Mouse (Mus musculus) MEL (cell line): Measurements from ENCODE around the gene Tnpo1. TPM values are rescaled to one million over a fixed set of nuclear protein-coding genes. Genes with fewer than 3 reads are reported as not detected.
A peak's percentile ranks its signal among the peaks of the same experiment; 100 is the strongest.

Experiments used
- DNase-seq: peaks from one replicate; pipeline ENCODE4 v3.0.0; 2011; ENCODE audit warnings: low read depth, low spot score
- H3K27ac ChIP-seq: 2 replicates; pipeline ENCODE4 v1.5.1; 2012; ENCODE audit warnings: low read depth, mild to moderate bottlenecking, control low read depth, low read length, moderate library complexity; ENCODE audit not compliant: control insufficient read depth
- H3K27me3 ChIP-seq, 2 experiments: fragments of 150-350 bp in 1 of 2; sonication (generic) in 1 of 2; 2 replicates each; pipeline ENCODE4 v1.6.1; 2012; ENCODE audit warnings: low read length in 2 of 2, mild to moderate bottlenecking in 2 of 2, improper control_type of control experiment in 1 of 2, moderate library complexity in 1 of 2; ENCODE audit not compliant: insufficient read depth in 2 of 2, control insufficient read depth in 1 of 2
- H3K36me3 ChIP-seq, 2 experiments: 2 replicates each; pipeline ENCODE4 v1.6.1; 2012 to 2014; ENCODE audit warnings: low read length in 2 of 2, improper control_type of control experiment in 1 of 2, inconsistent platforms in 1 of 2, mild to moderate bottlenecking in 1 of 2; ENCODE audit not compliant: insufficient read depth in 2 of 2, control insufficient read depth in 1 of 2
- H3K4me1 ChIP-seq, 2 experiments: fragments of 150-350 bp in 1 of 2; sonication (generic) in 1 of 2; 2 replicates each; pipeline ENCODE4 v1.6.1; 2012; ENCODE audit warnings: low read length in 2 of 2, improper control_type of control experiment in 1 of 2, mild to moderate bottlenecking in 1 of 2; ENCODE audit not compliant: insufficient read depth in 2 of 2, control insufficient read depth in 1 of 2
- H3K4me3 ChIP-seq, 2 experiments: fragments of 150-350 bp in 1 of 2; sonication (generic) in 1 of 2; 2 replicates each; pipeline ENCODE4 v1.5.1; 2012; ENCODE audit warnings: low read depth in 2 of 2, low read length in 2 of 2, mild to moderate bottlenecking in 2 of 2, moderate library complexity in 2 of 2, control low read depth in 1 of 2, improper control_type of control experiment in 1 of 2; ENCODE audit not compliant: control insufficient read depth in 1 of 2, insufficient read depth in 1 of 2
- H3K79me2 ChIP-seq: 2 replicates; pipeline ENCODE4 v1.6.1; 2012; ENCODE audit warnings: mild to moderate bottlenecking, low read length, moderate library complexity; ENCODE audit not compliant: control insufficient read depth, poor library complexity, insufficient read depth
- H3K9ac ChIP-seq: 2 replicates; pipeline ENCODE4 v1.6.1; 2012; ENCODE audit warnings: low read depth, mild to moderate bottlenecking, control low read depth, low read length, moderate library complexity; ENCODE audit not compliant: control insufficient read depth, poor library complexity, severe bottlenecking
- H3K9me3 ChIP-seq: fragments of 150-350 bp; sonication (generic); replicated peaks from 2 replicates; pipeline ENCODE4 v1.6.1; 2012; ENCODE audit warnings: mild to moderate bottlenecking, low read length, improper control_type of control experiment, moderate library complexity; ENCODE audit not compliant: insufficient read depth
- BHLHE40 ChIP-seq: IDR thresholded peaks from 2 replicates; pipeline ENCODE4 v1.6.1; 2012; ENCODE audit warnings: low read depth, mild to moderate bottlenecking, inconsistent platforms, low read length, improper control_type of control experiment, borderline replicate concordance
- CHD1 ChIP-seq: IDR thresholded peaks from 2 replicates; pipeline ENCODE4 v1.6.1; 2012; ENCODE audit warnings: low read depth, mild to moderate bottlenecking, inconsistent platforms, low read length, improper control_type of control experiment
- CHD2 ChIP-seq: IDR thresholded peaks from 2 replicates; pipeline ENCODE4 v1.6.1; 2011; ENCODE audit warnings: low read length, improper control_type of control experiment
- CTCF ChIP-seq, 3 experiments: IDR thresholded peaks in 2 of 3; conservative IDR thresholded peaks in 1 of 3; 2 replicates each; pipeline ENCODE4 v1.5.1; 2011 to 2012; ENCODE audit warnings: low read length in 3 of 3, low read depth in 2 of 3, mild to moderate bottlenecking in 2 of 3, improper control_type of control experiment in 1 of 3, inconsistent platforms in 1 of 3, mixed read lengths in 1 of 3, moderate library complexity in 1 of 3; ENCODE audit not compliant: control insufficient read depth in 1 of 3, insufficient read depth in 1 of 3, poor library complexity in 1 of 3, severe bottlenecking in 1 of 3
- ELF1 ChIP-seq: IDR thresholded peaks from 2 replicates; pipeline ENCODE4 v1.6.1; 2014; ENCODE audit warnings: low read depth, mild to moderate bottlenecking, inconsistent platforms, low read length, improper control_type of control experiment, moderate library complexity
- EP300 ChIP-seq, 2 experiments: IDR thresholded peaks; 2 replicates each; pipeline ENCODE4 v1.6.1; 2011; ENCODE audit warnings: improper control_type of control experiment in 2 of 2, low read length in 2 of 2, low read depth in 1 of 2, mild to moderate bottlenecking in 1 of 2
- GABPA ChIP-seq: IDR thresholded peaks from 2 replicates; pipeline ENCODE4 v1.6.1; 2012; ENCODE audit warnings: low read depth, mild to moderate bottlenecking, inconsistent platforms, low read length, improper control_type of control experiment, moderate library complexity
- HCFC1 ChIP-seq: IDR thresholded peaks from 2 replicates; pipeline ENCODE4 v1.6.1; 2012; ENCODE audit warnings: low read depth, mild to moderate bottlenecking, inconsistent platforms, low read length, improper control_type of control experiment, moderate library complexity
- KAT2A ChIP-seq: conservative IDR thresholded peaks from 2 replicates; pipeline ENCODE4 v1.6.1; 2012; ENCODE audit warnings: low read depth, low read length, improper control_type of control experiment, inconsistent platforms
- MAX ChIP-seq: IDR thresholded peaks from 2 replicates; pipeline ENCODE4 v1.6.1; 2011; ENCODE audit warnings: low read length, improper control_type of control experiment
- MEF2A ChIP-seq: IDR thresholded peaks from 2 replicates; pipeline ENCODE4 v1.6.1; 2014; ENCODE audit warnings: low read depth, mild to moderate bottlenecking, inconsistent platforms, low read length, improper control_type of control experiment; ENCODE audit not compliant: poor library complexity, insufficient replicate concordance, severe bottlenecking; ENCODE audit errors: extremely low read depth
- MXI1 ChIP-seq: IDR thresholded peaks from 2 replicates; pipeline ENCODE4 v1.6.1; 2011; ENCODE audit warnings: mild to moderate bottlenecking, low read depth, low read length, improper control_type of control experiment
- POLR2AphosphoS2 ChIP-seq: IDR thresholded peaks from 2 replicates; pipeline ENCODE4 v1.6.1; 2011; ENCODE audit warnings: low read length, improper control_type of control experiment
- POLR2AphosphoS5 ChIP-seq: IDR thresholded peaks from 2 replicates; pipeline ENCODE4 v1.6.1; 2012; ENCODE audit warnings: low read depth, borderline replicate concordance, mild to moderate bottlenecking, inconsistent platforms, low read length, moderate library complexity, mixed read lengths
- SIN3A ChIP-seq: IDR thresholded peaks from 2 replicates; pipeline ENCODE4 v1.6.1; 2012; ENCODE audit warnings: low read length, improper control_type of control experiment, inconsistent platforms
- TAL1 ChIP-seq: IDR thresholded peaks from 2 replicates; pipeline ENCODE4 v1.6.1; 2012; ENCODE audit warnings: mild to moderate bottlenecking, inconsistent platforms, low read length, moderate library complexity, mixed read lengths
- TCF12 ChIP-seq: IDR thresholded peaks from 2 replicates; pipeline ENCODE4 v1.6.1; 2014; ENCODE audit warnings: low read depth, mild to moderate bottlenecking, inconsistent platforms, low read length, improper control_type of control experiment, moderate library complexity
- USF1 ChIP-seq: IDR thresholded peaks from 2 replicates; pipeline ENCODE4 v1.6.1; 2014; ENCODE audit warnings: low read depth, mild to moderate bottlenecking, inconsistent platforms, low read length, improper control_type of control experiment, moderate library complexity
- USF2 ChIP-seq, 2 experiments: IDR thresholded peaks; 2 replicates each; pipeline ENCODE4 v1.6.1; 2011 to 2012; ENCODE audit warnings: improper control_type of control experiment in 2 of 2, low read length in 2 of 2, borderline replicate concordance in 1 of 2, inconsistent platforms in 1 of 2, low read depth in 1 of 2, mild to moderate bottlenecking in 1 of 2; ENCODE audit not compliant: insufficient read depth in 1 of 2
- ZKSCAN1 ChIP-seq: IDR thresholded peaks from 2 replicates; pipeline ENCODE4 v1.6.1; 2012; ENCODE audit warnings: low read depth, mild to moderate bottlenecking, inconsistent platforms, low read length, improper control_type of control experiment, moderate library complexity
- polyA plus RNA-seq, 2 experiments: library from polyadenylated mRNA; stranded (reverse) in 1 of 2; unstranded in 1 of 2; fragments of >175 nt in 1 of 2; fragments of >200 nt in 1 of 2; gene quantifications; 2 replicates each; pipeline versions ENCODE4 v1.2.1 to v1.2.4; 2012; ENCODE audit warnings: low replicate concordance in 2 of 2, low read depth in 1 of 2; ENCODE audit not compliant: insufficient read length in 2 of 2, insufficient read depth in 1 of 2, missing spikeins in 1 of 2
- total RNA-seq: library from RNA; depleted of rRNA; stranded (reverse); fragments of 300-350 nt; gene quantifications from 2 replicates; pipeline ENCODE4 v1.2.3, GENCODE M21; 2012

Tnpo1 gene
- total and polyA plus RNA-seq, 3 experiments = 48.0 to 123 (median 89.6) TPM

GRCm38 (mm10) chr13:98946434-98946833 is 20.2 kb upstream of the Tnpo1 start:
- no peak for TF ChIP-seq MEF2A
- no peak for TF ChIP-seq KAT2A
- TF ChIP-seq MAX = no peak
- no peak for TF ChIP-seq TCF12
- TF ChIP-seq ELF1 = no peak
- no peak for TF ChIP-seq BHLHE40
- no peak for TF ChIP-seq USF1
- TF ChIP-seq POLR2AphosphoS2 = no peak
- no peak for TF ChIP-seq HCFC1
- TF ChIP-seq ZKSCAN1 = no peak
- no peak for TF ChIP-seq CHD2
- Histone ChIP-seq H3K36me3 (no peaks in the 10 kb centered on the region), H3K4me1 (peaks cover 0 to 3% of the 10 kb centered on the region in 2 experiments; a peak in 1 of 4 replicates), H3K9me3 (no peaks in the 10 kb centered on the region), H3K27ac (no peak overlapping the region), H3K4me3 (no peak overlapping the region), H3K79me2 (no peaks in the 10 kb centered on the region), H3K27me3 (no peaks in the 10 kb centered on the region; a peak in 1 of 4 replicates), H3K9ac (no peak overlapping the region)
- DNase-seq = no peak

DNA sequence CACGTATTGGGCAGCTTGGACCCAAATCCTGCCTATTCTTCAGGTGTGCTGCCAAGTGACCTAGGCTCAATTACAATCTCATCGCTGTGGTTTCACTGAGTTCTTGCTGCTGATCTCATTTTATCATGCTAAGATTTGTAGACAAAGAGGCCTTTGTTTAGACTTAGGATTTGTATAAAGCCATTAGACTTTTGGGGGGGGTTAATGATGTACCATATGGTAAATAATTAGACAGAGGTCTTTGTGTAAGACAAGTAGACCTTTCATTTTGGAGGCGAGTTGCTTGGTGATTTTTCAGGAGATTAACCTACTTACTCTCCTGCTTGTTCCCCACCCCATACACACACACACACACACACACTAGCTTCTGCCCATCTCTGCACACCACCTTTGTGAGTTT is 19.7 kb upstream of the Tnpo1 start:
- H3K27ac ChIP-seq = no peak overlapping the region
- no peak overlapping the region for H3K4me3 ChIP-seq
- no peak for TF ChIP-seq GABPA
- no peak for TF ChIP-seq USF1
- no peak for TF ChIP-seq USF2 (IDR thresholded peaks at IDR 0.05; ENCODE audit: borderline replicate concordance in 1 of 2, insufficient read depth in 1 of 2, low read depth in 1 of 2, low read length in 2 of 2)
- no peaks in the 10 kb centered on the region for H3K79me2 ChIP-seq
- no peaks in the 10 kb centered on the region for H3K36me3 ChIP-seq
- DNase-seq = no peak
- H3K9me3 ChIP-seq = no peaks in the 10 kb centered on the region
- peaks cover 0 to 3% of the 10 kb centered on the region in 2 experiments; a peak in 1 of 4 replicates for H3K4me1 ChIP-seq
- H3K9ac ChIP-seq = no peak overlapping the region
- no peaks in the 10 kb centered on the region; a peak in 1 of 4 replicates for H3K27me3 ChIP-seq

GRCm38 (mm10) chr13:98945381-98945780 is 19.2 kb upstream of the Tnpo1 start:
- peaks cover 0 to 3% of the 10 kb centered on the region in 2 experiments; a peak in 1 of 4 replicates for H3K4me1 ChIP-seq
- H3K4me3 ChIP-seq = peak overlapping the region; percentile 58 to 95
- DNase-seq = no peak
- H3K9me3 ChIP-seq = no peaks in the 10 kb centered on the region
- H3K36me3 ChIP-seq = no peaks in the 10 kb centered on the region
- no peak for TF ChIP-seq EP300 (IDR thresholded peaks at IDR 0.05; ENCODE audit: low read depth in 1 of 2, low read length in 2 of 2)
- no peak for TF ChIP-seq CTCF (IDR thresholded peaks at IDR 0.05 in 2 of 3, conservative IDR thresholded peaks at IDR 0.05 in 1 of 3; ENCODE audit: control insufficient read depth in 1 of 3, insufficient read depth in 1 of 3, low read depth in 2 of 3, low read length in 3 of 3, poor library complexity in 1 of 3, severe bottlenecking in 1 of 3)
- no peak for TF ChIP-seq MEF2A
- no peak for TF ChIP-seq GABPA
- no peak for TF ChIP-seq CHD1
- no peak for TF ChIP-seq MXI1
- no peak for TF ChIP-seq TAL1
- TF ChIP-seq POLR2AphosphoS5 = no peak
- TF ChIP-seq SIN3A = no peak
- no peak overlapping the region for H3K27ac ChIP-seq
- H3K79me2 ChIP-seq = no peaks in the 10 kb centered on the region
- H3K27me3 ChIP-seq = no peaks in the 10 kb centered on the region; a peak in 1 of 4 replicates
- no peak overlapping the region for H3K9ac ChIP-seq
